Mouse (Mus musculus) monocyte, adult 5-6 weeks (primary cell): Measurements from ENCODE around the gene Aldh9a1. TPM values are rescaled to one million over a fixed set of nuclear protein-coding genes. Genes with fewer than 3 reads are reported as not detected.
A peak's percentile ranks its signal among the peaks of the same experiment; 100 is the strongest.
"Not testable (repeated sequence)": the region's sequence is repeated elsewhere in the genome, so short reads cannot be mapped to it uniquely, and the experiment has no call there.

Source experiments
- ATAC-seq: fragments of 153-309, 156-312 bp; replicated peaks from 2 replicates; pipeline ENCODE4 v1.8.0; 2017; ENCODE audit warnings: mild to moderate bottlenecking; ENCODE audit not compliant: low TSS enrichment, insufficient number of reproducible peaks, severe bottlenecking, poor library complexity, low FRiP score
- total RNA-seq: library from RNA; stranded (forward); fragments of 200-1000, 200-491, 200-594 nt; gene quantifications from 3 replicates; pipeline ENCODE4 v1.2.3, GENCODE M21; 2017

Gene Aldh9a1
- total RNA-seq, 1 experiment from 2014 or later = 34.4 TPM

DNA sequence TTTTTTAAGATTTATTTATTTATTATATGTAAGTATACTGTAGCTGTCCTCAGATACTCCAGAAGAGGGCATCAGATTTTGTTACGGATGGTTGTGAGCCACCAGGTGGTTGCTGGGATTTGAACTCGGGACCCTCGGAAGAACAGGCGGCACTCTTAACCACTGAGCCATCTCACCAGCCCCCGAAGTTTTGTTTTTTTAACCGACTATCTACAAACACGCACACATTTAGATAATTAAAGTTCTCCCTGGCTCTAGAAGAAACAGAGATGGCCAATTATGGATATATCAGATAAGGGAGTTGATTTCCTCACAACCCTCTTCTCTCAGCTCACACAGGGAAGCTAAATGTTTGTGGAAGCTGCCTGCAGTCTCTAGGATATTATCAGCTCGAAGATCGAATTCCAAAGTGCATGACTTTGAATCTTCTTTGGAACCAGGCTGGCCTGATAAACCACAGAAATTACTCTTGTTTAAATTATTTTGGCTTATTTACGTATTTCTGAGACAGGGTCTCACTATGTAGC, 3.7 kb upstream of the Aldh9a1 start:
- ATAC-seq = not testable (repeated sequence)

DNA sequence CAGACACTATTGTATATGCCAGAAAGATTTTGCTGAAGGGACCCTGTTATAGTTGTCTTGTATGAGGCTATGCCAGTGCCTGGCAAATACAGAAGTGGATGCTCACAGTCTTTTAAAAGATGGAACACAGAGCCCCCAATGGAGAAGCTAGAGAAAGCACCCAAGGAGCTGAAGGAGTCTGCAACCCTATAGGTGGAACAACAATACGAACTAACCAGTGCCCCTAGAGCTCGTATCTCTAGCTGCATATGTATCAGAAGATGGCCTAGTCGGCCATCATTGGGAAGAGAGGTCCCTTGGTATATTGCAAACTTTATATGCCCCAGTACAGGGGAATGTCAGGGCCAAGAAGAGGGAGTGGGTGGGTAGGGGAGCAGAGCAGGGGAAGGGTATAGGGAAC, 585 bp upstream of the Aldh9a1 start:
- ATAC-seq = not testable (repeated sequence)

DNA sequence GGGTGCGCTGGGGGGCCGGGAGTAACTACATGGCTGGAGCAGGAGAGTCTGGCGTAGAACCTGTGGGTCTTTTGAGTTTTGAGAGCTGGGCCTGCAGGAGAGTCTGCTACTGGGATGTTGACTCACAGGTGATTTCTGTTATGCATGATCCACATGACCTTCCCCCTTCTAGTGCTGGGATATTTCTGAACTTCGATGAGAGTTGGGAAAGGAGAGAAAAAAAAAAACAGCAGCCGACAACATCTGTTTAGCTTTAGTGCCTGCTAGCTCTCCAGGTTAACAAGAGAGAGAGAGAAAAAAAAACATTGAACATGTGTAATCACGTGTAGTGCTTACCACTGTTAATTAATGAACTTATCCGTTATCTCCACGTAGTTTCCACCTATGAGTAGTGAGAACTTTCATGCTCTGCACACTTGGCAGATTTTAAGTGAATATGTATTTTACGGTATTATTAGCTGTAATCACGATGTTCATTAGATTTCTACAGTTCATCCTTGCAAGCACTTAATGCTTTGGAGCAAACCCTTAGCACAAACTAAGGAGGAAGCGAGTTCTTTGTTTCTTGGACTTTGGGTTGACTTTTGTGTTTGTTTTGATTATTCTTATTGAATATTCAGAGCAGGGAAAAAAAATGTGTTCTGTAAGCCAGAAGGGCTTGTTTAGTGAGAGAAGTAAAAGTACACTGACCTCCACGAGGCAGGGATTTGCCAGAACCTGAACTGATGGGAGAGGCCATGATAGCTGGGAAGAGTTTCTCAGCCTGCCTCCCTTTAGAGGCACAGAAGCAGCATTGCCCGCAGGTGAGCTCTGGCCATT, 1.0 kb downstream of the Aldh9a1 start:
- ATAC-seq = no peak

- no peak for ATAC-seq
Measured at GRCm38 (mm10) chr1:167352403-167352802, 2.6 kb downstream of the Aldh9a1 start.

- ATAC-seq = no peak
Measured at GRCm38 (mm10) chr1:167357387-167357786, 7.6 kb downstream of the Aldh9a1 start.

DNA sequence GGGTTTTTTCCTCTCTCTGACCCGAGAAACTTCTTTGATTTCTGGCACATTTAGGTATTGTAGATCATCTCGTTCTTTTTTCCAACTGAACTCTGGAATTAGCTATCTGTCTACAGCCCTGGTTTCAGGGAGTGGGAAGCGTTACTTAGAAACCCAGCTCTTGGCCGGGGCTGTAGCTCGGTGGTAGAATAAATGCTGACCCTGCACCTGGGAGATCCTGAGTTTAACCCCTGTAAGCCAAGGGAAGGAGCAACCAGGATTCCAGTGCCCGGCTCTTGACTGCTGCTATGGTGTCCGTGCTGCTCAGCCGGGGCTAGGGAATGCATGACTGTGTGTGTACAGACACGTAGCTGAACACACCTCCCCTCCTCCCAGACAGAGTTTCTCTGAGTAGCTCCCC, 8.9 kb downstream of the Aldh9a1 start:
- no peak for ATAC-seq

DNA sequence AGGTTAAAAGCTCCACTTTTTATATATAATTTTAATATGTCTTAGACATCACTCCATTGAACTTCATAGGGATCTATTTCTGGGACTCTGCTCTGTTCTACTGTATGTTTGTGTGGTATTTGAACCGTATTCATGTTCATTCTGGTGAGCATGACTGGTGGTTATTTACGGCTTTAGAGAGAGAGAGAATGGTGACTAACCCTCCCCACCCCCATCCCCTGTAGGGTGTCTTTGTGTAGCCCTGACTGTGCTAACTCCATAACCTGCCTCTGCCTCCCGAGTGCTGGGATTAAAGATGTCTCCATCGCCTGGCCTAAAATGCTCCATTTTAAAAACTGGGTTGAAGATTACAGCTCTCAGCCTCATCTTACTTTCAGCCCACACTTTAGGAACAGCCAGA, 10.5 kb downstream of the Aldh9a1 start:
- ATAC-seq = no peak

- no peak for ATAC-seq
Measured at GRCm38 (mm10) chr1:167362819-167363218, 13.0 kb downstream of the Aldh9a1 start.

- ATAC-seq = no peak
Measured at GRCm38 (mm10) chr1:167363322-167363721, 13.5 kb downstream of the Aldh9a1 start.

GRCm38 (mm10) chr1:167365808-167366207, 16.0 kb downstream of the Aldh9a1 start:
- ATAC-seq = no peak

- ATAC-seq = no peak
Measured at GRCm38 (mm10) chr1:167366621-167367020, 16.8 kb downstream of the Aldh9a1 start.

- ATAC-seq = no peak
Measured at GRCm38 (mm10) chr1:167368018-167368417, 18.2 kb downstream of the Aldh9a1 start.

- ATAC-seq = no peak
Measured at GRCm38 (mm10) chr1:167368513-167368912, 18.7 kb downstream of the Aldh9a1 start.

DNA sequence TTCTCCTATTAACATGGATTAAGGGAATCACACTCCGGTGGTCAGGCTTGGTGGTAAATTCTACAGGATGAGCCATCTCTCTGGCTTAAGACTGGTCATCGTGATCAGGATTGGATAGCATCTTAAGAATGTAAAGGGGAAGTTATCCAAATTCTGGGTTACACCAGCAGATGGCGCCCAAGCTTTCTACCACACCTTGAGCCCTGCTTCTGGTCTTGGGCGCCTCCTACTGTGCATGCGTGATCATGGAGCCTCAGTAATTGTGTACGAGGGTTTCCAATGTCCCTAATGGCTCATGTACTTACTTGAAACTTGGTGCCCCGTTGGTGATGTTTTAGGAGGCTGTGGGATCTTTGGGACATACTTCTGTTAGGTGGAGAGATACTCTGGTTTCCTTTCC, 20.1 kb downstream of the Aldh9a1 start:
- peak; percentile 91 for ATAC-seq

- no peak for ATAC-seq
Measured at GRCm38 (mm10) chr1:167372739-167373138, 22.9 kb downstream of the Aldh9a1 start.

DNA sequence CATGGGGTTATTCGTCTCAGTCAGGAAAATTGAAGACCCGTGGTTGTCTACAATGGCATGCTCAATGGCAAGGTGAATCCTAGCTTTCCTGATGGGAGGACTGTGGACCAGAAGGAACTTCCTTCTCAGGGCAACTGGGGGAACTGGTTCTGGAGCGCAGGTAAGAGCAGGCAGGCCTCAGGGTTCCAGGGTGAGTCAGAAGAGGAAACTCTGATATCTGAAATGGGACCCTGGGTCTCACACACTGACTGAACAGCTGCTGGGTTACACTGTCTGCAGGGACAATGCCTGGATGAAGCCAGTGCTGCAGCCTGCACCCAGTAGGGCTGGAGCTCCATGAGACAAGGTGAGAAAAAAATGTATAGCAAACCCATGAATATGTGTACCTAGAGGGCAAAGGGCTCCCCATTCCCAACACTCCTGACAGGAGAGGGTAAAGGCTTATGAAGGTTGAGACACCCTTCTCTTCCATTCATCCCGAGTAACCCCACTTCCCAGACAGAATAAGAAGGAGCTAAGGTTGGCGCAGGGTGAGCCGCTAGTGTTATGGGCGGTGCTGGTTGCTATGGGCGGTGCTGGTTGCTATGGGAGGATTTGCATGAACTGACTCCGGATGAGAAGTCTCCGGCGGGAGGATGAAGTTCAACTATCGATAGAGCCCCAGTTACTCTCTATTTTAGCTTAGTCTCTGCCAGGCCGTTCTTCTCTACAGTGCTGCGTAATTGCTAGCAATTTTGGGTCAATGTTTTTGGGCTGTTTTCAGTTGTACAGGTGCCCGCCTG, 24.4 kb downstream of the Aldh9a1 start:
- no peak for ATAC-seq

- ATAC-seq = no peak
Measured at GRCm38 (mm10) chr1:167374942-167375341, 25.2 kb downstream of the Aldh9a1 start.

DNA sequence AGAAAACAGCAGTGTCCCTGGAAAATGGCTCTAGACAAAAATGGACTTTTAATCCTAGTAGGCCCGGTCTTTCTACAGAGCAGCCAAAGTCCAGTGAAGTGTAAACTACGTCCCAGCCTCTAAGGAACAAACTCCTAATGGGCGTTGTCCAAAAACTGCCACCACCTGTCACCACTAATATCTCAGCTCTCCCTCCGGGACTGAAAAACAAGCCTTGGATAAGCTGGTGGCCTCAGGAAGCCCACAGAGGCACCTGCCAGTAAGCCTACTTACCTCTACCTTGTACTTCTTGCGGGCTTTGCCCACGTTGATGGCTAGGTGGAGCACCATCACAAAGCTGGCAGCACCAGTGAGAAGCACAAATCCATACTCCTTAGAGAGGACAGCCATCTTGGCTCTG, 28.2 kb downstream of the Aldh9a1 start:
- no peak for ATAC-seq

- no peak for ATAC-seq
Measured at GRCm38 (mm10) chr1:167379751-167380150, 30.0 kb downstream of the Aldh9a1 start.

DNA sequence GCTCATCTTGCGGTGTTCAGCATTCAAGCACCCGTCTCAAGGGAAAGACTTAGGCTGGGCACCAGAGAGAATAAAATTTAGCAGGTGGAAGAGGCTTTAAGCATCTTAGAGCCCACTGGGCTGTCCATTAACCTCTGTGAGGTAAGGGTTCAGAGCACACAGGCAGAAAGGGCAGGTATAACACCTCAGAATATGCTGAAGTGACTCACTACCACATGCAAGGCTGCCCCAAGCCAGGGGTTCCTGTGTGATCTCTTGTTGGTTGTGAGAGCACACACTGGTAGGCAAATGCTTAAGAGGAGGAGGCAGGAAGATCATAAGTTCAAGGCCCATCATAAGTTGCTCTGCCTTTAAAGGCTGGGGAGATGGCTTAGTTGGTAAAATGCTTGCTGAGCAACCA, 30.4 kb downstream of the Aldh9a1 start:
- ATAC-seq = no peak
